Mouse (Mus musculus) embryo, embryonic 10 days (tissue): ENCODE data around the gene Dynll1.

Source experiments
- DNase-seq: peaks from one replicate; pipeline ENCODE4 v3.0.0-alpha.2; 2015; ENCODE audit warnings: low spot score

The Dynll1 gene

GRCm38 (mm10) chr5:115300792-115301614 lies at the start of gene Dynll1:
Gene Dynll1, minus strand, starts transcription at chr5:115300999.
- DNase-seq: peak; percentile 100

- no peak for DNase-seq
Measured at GRCm38 (mm10) chr5:115349225-115349555, 48.4 kb upstream of the Dynll1 start.

GRCm38 (mm10) chr5:115348546-115349224 lies 47.9 kb upstream of the Dynll1 start, which contains the start of gene Cox6a1:
Gene Cox6a1, minus strand, starts transcription at chr5:115348981.
- DNase-seq: peak; percentile 99

- DNase-seq: peak; percentile 86
Measured at GRCm38 (mm10) chr5:115347564-115347963, 46.8 kb upstream of the Dynll1 start.

GRCm38 (mm10) chr5:115341314-115342165 lies 40.7 kb upstream of the Dynll1 start:
- no peak for DNase-seq

- DNase-seq: peak; percentile 96
Measured at GRCm38 (mm10) chr5:115340577-115341313, 39.9 kb upstream of the Dynll1 start, which contains the start of the genes Gatc and Triap1. Gene Gatc, minus strand, starts transcription at chr5:115341178. Gene Triap1, plus strand, starts transcription at chr5:115341225.

GRCm38 (mm10) chr5:115340007-115340406 lies 39.2 kb upstream of the Dynll1 start:
- no peak for DNase-seq

- no peak for DNase-seq
Measured at GRCm38 (mm10) chr5:115333626-115334025, 32.8 kb upstream of the Dynll1 start.

- DNase-seq: no peak
Measured at GRCm38 (mm10) chr5:115330955-115331354, 30.2 kb upstream of the Dynll1 start.

GRCm38 (mm10) chr5:115327610-115328548 lies 27.1 kb upstream of the Dynll1 start:
- peak; percentile 56 for DNase-seq

- DNase-seq: peak; percentile 95
Measured at GRCm38 (mm10) chr5:115326875-115327609, 26.2 kb upstream of the Dynll1 start, which contains the start of gene Srsf9. Gene Srsf9, plus strand, starts transcription at chr5:115327177.

GRCm38 (mm10) chr5:115326256-115326831 lies 25.5 kb upstream of the Dynll1 start:
- DNase-seq: no peak

- peak; percentile 91 for DNase-seq
Measured at GRCm38 (mm10) chr5:115319004-115319940, 18.5 kb upstream of the Dynll1 start.

GRCm38 (mm10) chr5:115317645-115318328 lies 17.0 kb upstream of the Dynll1 start:
- DNase-seq: peak; percentile 87

- DNase-seq: peak; percentile 39
Measured at GRCm38 (mm10) chr5:115316968-115317644, 16.3 kb upstream of the Dynll1 start.

GRCm38 (mm10) chr5:115313668-115313943 lies 12.8 kb upstream of the Dynll1 start:
- DNase-seq: no peak
